Mouse (Mus musculus): ENCODE data around the gene Otop3. TPM values are rescaled to one million over a fixed set of nuclear protein-coding genes. Genes with fewer than 3 reads are reported as not detected.

The Otop3 gene
- polyA plus RNA-seq, 1 experiment from 2014 or later: 0.18 TPM

DNA sequence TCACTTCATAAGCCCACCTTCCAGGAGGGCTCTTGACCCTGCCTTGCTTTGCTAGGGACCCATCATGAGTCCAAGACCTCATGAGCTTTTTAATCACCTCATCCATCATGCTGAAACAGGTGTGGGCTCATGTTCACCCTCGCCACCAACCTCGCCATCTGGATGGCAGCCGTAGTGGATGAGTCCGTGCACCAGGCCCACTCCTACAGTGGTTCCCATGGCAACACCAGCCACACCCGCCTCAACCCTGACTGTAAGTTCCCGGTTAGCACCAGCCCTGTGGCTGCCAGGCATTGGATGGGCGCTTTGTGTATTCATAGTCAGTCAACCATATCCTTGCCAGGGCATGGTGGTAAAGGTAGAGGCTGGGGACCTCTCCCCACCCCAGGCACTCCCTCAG, 7.8 kb upstream of the Otop3 start:
- Histone ChIP-seq H3K9me3 (ENCODE audit: control insufficient read depth, low read length) (no peaks in the 10 kb centered on the region), H3K27me3 (ENCODE audit: control insufficient read depth, insufficient read depth, low read length) (peaks cover 28% of the 10 kb centered on the region), H3K4me1 (ENCODE audit: control insufficient read depth, insufficient read depth, low read length) (no peaks in the 10 kb centered on the region), H3K4me2 (no peak overlapping the region), H3K9ac (ENCODE audit: low read length) (no peak overlapping the region), H3K36me3 (ENCODE audit: control insufficient read depth, insufficient read depth, low read length) (no peaks in the 10 kb centered on the region), H3K27ac (ENCODE audit: low read depth, low read length) (no peak overlapping the region), H3K4me3 (ENCODE audit: low read depth, low read length) (no peak overlapping the region)
- WGBS: 82% methylated on average over 7 of the region's 7 CpGs
- DNase-seq (ENCODE audit: low spot score, missing footprints): no peak
- no peak for ATAC-seq (ENCODE audit: low FRiP score)

DNA sequence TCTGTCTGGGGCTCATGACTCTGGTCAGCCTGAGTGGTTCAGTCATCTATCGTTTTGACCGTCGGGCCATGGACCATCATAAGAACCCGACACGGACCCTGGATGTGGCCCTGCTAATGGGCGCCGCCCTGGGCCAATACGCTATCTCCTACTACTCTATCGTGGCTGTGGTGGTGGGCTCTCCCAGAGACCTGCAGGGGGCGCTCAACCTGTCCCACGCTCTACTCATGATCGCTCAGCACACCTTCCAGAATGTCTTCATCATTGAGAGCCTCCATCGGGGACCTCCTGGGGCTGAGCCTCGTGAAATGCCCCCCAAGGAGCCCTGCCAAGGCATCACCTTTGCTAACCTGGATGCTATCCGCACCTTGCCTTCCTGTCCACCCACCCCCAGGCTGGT, 5.2 kb upstream of the Otop3 start:
- Histone ChIP-seq H3K9ac (ENCODE audit: low read length) (no peak overlapping the region), H3K4me3 (ENCODE audit: low read depth, low read length) (no peak overlapping the region), H3K27ac (ENCODE audit: low read depth, low read length) (no peak overlapping the region), H3K27me3 (ENCODE audit: control insufficient read depth, insufficient read depth, low read length) (peaks cover 9% of the 10 kb centered on the region), H3K9me3 (ENCODE audit: control insufficient read depth, low read length) (no peaks in the 10 kb centered on the region), H3K4me2 (no peak overlapping the region), H3K36me3 (ENCODE audit: control insufficient read depth, insufficient read depth, low read length) (no peaks in the 10 kb centered on the region), H3K4me1 (ENCODE audit: control insufficient read depth, insufficient read depth, low read length) (no peaks in the 10 kb centered on the region; the same call in 1 of the 2 replicates)
- 69% methylated on average over 15 of the region's 15 CpGs for WGBS
- DNase-seq (ENCODE audit: low spot score, missing footprints) (no peak), ATAC-seq (ENCODE audit: low FRiP score) (no peak)

DNA sequence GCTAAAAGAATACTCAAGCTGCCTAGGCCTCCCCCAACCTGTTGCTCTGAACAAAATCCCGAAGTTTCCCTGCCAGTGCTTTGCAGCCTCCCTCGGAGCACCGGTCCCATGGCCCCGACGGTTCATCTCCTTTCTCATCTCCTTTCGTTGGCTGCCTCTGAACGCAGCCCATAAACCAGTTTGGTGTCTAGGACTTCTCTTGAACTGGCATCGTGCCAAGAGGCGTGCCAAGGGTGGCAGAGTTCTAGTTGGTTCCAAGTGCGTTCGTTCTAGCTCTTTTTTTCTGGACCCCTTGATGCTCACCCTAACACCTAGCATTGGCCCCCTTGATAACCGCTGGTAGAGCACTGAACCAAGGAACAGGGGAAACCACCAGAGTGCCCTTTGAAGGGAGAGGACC, 692 bp downstream of the Otop3 start:
- H3K27me3 ChIP-seq (ENCODE audit: control insufficient read depth, insufficient read depth, low read length): peaks cover 21% of the 10 kb centered on the region
- no peak overlapping the region for H3K4me3 ChIP-seq (ENCODE audit: low read depth, low read length)
- H3K4me2 ChIP-seq: no peak overlapping the region
- H3K9me3 ChIP-seq (ENCODE audit: control insufficient read depth, low read length): no peaks in the 10 kb centered on the region
- ATAC-seq (ENCODE audit: low FRiP score) (no peak), DNase-seq (ENCODE audit: low spot score, missing footprints) (no peak)
- H3K9ac ChIP-seq (ENCODE audit: low read length): no peak overlapping the region
- 57% methylated on average over 12 of the region's 12 CpGs for whole genome bisulfite sequencing
- H3K4me1 ChIP-seq (ENCODE audit: control insufficient read depth, insufficient read depth, low read length): peaks cover 5% of the 10 kb centered on the region
- no peak overlapping the region for H3K27ac ChIP-seq (ENCODE audit: low read depth, low read length)
- H3K36me3 ChIP-seq (ENCODE audit: control insufficient read depth, insufficient read depth, low read length): no peaks in the 10 kb centered on the region

DNA sequence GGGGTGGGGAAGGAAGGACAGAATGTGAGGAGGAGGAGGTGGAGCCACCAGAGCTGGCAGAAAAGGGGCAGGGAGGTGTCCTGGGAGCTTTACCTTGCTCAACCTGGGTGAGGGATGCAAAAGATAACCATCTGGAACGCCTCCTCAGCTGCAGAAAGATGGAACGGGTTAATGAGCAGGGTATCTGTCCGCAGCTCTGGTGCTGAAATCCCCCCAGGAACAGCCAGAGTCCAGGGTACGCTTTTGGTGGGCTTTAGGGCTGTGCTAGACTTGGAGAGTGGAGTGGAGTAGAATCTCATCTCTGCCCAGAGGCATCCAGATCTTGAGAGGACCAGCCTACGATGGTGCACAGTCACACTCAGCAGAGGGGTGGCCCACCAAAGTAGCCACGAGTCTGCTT, 1.6 kb downstream of the Otop3 start:
- no peaks in the 10 kb centered on the region for H3K36me3 ChIP-seq (ENCODE audit: control insufficient read depth, insufficient read depth, low read length)
- DNase-seq (ENCODE audit: low spot score, missing footprints): no peak
- H3K9ac ChIP-seq (ENCODE audit: low read length): no peak overlapping the region
- no peak overlapping the region for H3K4me2 ChIP-seq
- no peak for ATAC-seq (ENCODE audit: low FRiP score)
- no peaks in the 10 kb centered on the region for H3K9me3 ChIP-seq (ENCODE audit: control insufficient read depth, low read length)
- H3K27me3 ChIP-seq (ENCODE audit: control insufficient read depth, insufficient read depth, low read length): peaks cover 21% of the 10 kb centered on the region
- H3K4me3 ChIP-seq (ENCODE audit: low read depth, low read length): no peak overlapping the region
- no peak overlapping the region for H3K27ac ChIP-seq (ENCODE audit: low read depth, low read length)
- WGBS: 15% methylated on average over 6 of the region's 6 CpGs
- peaks cover 5% of the 10 kb centered on the region for H3K4me1 ChIP-seq (ENCODE audit: control insufficient read depth, insufficient read depth, low read length)

DNA sequence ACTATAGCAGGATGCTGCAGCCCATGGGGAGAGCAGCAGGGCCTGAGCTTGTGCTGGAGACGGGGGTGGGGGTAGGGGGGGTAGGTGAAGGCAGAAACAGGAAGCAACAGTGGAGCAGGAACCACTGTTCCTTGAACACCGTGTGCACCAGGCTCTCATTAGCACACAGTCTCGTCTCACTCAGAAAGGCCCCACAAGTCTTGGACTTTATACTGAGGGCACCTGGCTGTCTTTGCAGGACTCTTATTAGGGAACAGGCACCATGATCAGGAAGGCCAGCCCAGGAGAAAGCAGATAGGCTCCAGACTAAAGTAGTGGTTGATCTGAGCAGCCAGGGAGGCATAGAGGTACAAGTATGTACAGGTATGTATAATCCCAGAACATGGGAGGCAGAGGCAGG, 2.8 kb downstream of the Otop3 start:
- 66% methylated on average over 3 of the region's 3 CpGs for WGBS
- Histone ChIP-seq H3K36me3 (ENCODE audit: control insufficient read depth, insufficient read depth, low read length) (no peaks in the 10 kb centered on the region), H3K4me1 (ENCODE audit: control insufficient read depth, insufficient read depth, low read length) (peaks cover 5% of the 10 kb centered on the region), H3K4me2 (no peak overlapping the region), H3K9me3 (ENCODE audit: control insufficient read depth, low read length) (no peaks in the 10 kb centered on the region), H3K4me3 (ENCODE audit: low read depth, low read length) (no peak overlapping the region), H3K27me3 (ENCODE audit: control insufficient read depth, insufficient read depth, low read length) (peaks cover 21% of the 10 kb centered on the region), H3K9ac (ENCODE audit: low read length) (no peak overlapping the region), H3K27ac (ENCODE audit: low read depth, low read length) (no peak overlapping the region)
- no peak for DNase-seq (ENCODE audit: low spot score, missing footprints)
- ATAC-seq (ENCODE audit: low FRiP score): no peak

DNA sequence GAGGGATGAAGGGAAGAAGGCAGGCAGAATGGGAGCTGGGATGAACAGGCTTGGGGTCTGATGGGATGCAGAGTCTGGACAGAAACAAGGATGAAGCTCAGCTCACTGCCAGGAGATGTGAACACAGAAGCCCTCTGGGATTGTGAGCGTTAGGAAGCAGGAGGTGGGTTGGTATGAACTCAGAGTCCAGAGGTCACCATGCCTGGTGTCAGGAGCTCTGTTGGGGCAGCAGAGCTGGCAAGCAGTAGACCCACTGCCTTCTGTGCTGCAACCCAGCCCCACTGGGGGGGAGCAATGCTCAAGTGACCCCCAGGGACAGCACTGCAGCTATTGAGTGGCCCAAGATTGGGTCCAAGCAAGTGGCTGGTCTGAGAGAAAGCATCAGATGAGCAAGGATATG, 3.3 kb downstream of the Otop3 start:
- H3K27me3 ChIP-seq (ENCODE audit: control insufficient read depth, insufficient read depth, low read length): peaks cover 19% of the 10 kb centered on the region
- no peaks in the 10 kb centered on the region for H3K9me3 ChIP-seq (ENCODE audit: control insufficient read depth, low read length)
- no peaks in the 10 kb centered on the region for H3K36me3 ChIP-seq (ENCODE audit: control insufficient read depth, insufficient read depth, low read length)
- no peak overlapping the region for H3K9ac ChIP-seq (ENCODE audit: low read length)
- 62% methylated on average over 1 of the region's 1 CpGs for WGBS
- DNase-seq (ENCODE audit: low spot score, missing footprints): no peak
- H3K4me2 ChIP-seq: no peak overlapping the region
- no peak for ATAC-seq (ENCODE audit: low FRiP score)
- H3K27ac ChIP-seq (ENCODE audit: low read depth, low read length): no peak overlapping the region
- no peak overlapping the region for H3K4me3 ChIP-seq (ENCODE audit: low read depth, low read length)
- peaks cover 5% of the 10 kb centered on the region for H3K4me1 ChIP-seq (ENCODE audit: control insufficient read depth, insufficient read depth, low read length)

DNA sequence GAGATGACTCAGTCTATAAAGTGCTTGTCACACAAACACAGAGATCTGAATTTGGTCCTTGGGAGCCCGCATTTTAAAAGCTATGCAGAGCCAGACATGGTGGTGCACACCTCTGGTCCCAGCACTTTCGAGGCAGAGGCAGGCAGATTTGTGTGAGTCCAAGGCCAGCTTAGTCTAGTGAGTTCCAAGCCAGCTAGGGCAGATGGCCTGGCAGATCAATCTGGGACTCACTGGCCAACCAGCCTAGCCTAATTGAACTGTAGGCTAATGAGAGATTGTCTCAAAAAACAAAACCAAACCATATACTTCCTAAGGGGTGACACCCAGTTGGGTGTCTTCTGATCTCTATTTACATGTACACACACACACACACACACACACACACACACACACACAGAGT, 6.7 kb downstream of the Otop3 start:
- Histone ChIP-seq H3K36me3 (ENCODE audit: control insufficient read depth, insufficient read depth, low read length) (no peaks in the 10 kb centered on the region), H3K9ac (ENCODE audit: low read length) (no peak overlapping the region), H3K4me3 (ENCODE audit: low read depth, low read length) (no peak overlapping the region), H3K9me3 (ENCODE audit: control insufficient read depth, low read length) (no peaks in the 10 kb centered on the region), H3K27me3 (ENCODE audit: control insufficient read depth, insufficient read depth, low read length) (peaks cover 3% of the 10 kb centered on the region; the same call in 1 of the 2 replicates), H3K4me1 (ENCODE audit: control insufficient read depth, insufficient read depth, low read length) (no peaks in the 10 kb centered on the region), H3K27ac (ENCODE audit: low read depth, low read length) (no peak overlapping the region), H3K4me2 (no peak overlapping the region)
- whole genome bisulfite sequencing: 79% methylated on average over 2 of the region's 2 CpGs
- DNase-seq (ENCODE audit: low spot score, missing footprints) (no peak), ATAC-seq (ENCODE audit: low FRiP score) (no peak)

DNA sequence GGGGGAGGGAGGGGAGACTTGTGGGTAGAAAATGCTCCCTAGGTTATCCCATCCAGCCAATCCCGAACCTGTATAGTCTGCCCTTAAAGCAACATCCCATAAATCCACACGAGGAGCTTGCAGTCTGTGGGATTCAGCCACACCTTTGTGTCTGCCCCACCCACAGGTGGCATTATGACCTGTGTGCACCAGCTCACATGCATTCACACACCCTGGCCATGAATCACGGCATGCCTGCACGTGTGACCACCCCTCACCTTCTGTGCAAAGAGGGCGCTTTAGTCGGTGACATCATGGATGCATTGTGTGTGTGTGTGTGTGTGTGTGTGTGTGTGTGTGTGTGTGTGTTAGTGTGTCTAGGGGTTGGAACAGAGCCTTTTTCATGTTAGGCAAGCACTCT, 7.3 kb downstream of the Otop3 start:
- Histone ChIP-seq H3K9me3 (ENCODE audit: control insufficient read depth, low read length) (no peaks in the 10 kb centered on the region), H3K36me3 (ENCODE audit: control insufficient read depth, insufficient read depth, low read length) (no peaks in the 10 kb centered on the region), H3K4me2 (no peak overlapping the region), H3K27ac (ENCODE audit: low read depth, low read length) (no peak overlapping the region), H3K27me3 (ENCODE audit: control insufficient read depth, insufficient read depth, low read length) (peaks cover 3% of the 10 kb centered on the region; the same call in 1 of the 2 replicates), H3K4me3 (ENCODE audit: low read depth, low read length) (no peak overlapping the region), H3K9ac (ENCODE audit: low read length) (no peak overlapping the region), H3K4me1 (ENCODE audit: control insufficient read depth, insufficient read depth, low read length) (no peaks in the 10 kb centered on the region)
- no peak for ATAC-seq (ENCODE audit: low FRiP score)
- DNase-seq (ENCODE audit: low spot score, missing footprints): no peak
- WGBS: 80% methylated on average over 6 of the region's 6 CpGs

DNA sequence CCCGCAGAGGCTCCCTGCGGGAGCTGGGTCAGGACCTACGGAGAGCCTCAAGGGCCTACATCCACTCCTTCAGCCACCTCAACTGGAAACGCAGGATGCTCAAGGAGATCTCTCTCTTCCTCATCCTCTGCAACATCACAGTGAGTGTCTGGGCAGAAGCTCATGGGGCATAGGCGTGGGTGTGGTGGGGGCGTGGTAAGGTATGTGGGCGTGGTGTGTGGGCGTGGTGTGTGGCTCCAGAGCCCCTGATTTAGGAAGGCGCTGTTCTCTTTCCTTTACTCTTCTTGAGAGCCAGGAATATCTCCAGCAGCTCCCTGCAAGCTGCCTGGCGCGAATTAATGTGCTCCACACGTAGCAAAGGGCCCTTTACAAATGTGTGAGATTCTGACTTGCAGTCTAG, 10.4 kb downstream of the Otop3 start:
- H3K4me1 ChIP-seq (ENCODE audit: control insufficient read depth, insufficient read depth, low read length): no peaks in the 10 kb centered on the region
- H3K27ac ChIP-seq (ENCODE audit: low read depth, low read length): no peak overlapping the region
- WGBS: 11% methylated on average over 12 of the region's 12 CpGs
- no peaks in the 10 kb centered on the region for H3K36me3 ChIP-seq (ENCODE audit: control insufficient read depth, insufficient read depth, low read length)
- no peak overlapping the region for H3K4me2 ChIP-seq
- H3K4me3 ChIP-seq (ENCODE audit: low read depth, low read length): no peak overlapping the region
- peaks cover 3% of the 10 kb centered on the region; the same call in 1 of the 2 replicates for H3K27me3 ChIP-seq (ENCODE audit: control insufficient read depth, insufficient read depth, low read length)
- no peaks in the 10 kb centered on the region for H3K9me3 ChIP-seq (ENCODE audit: control insufficient read depth, low read length)
- no peak overlapping the region for H3K9ac ChIP-seq (ENCODE audit: low read length)
- no peak for DNase-seq (ENCODE audit: low spot score, missing footprints)
- ATAC-seq (ENCODE audit: low FRiP score): no peak

DNA sequence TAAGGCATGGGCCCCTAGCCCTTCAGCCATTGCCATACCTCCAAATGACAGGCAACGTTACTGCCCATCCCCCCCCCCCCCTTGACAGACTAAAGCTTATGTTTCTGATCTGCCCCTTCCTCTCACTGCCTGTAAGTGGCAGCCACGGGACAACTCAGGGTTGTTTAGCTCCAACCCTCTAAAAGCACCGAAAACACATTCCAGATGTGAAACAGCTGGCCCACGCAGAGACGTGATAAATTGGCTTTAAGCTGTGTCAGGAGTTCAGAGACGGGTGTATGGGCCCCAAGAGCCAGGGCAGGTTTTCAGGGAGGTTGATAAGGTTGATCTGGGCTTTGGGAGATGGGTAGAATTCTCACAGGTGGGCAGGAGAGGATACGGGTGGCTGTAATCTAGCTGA, 11.0 kb downstream of the Otop3 start:
- DNase-seq (ENCODE audit: low spot score, missing footprints) (no peak), ATAC-seq (ENCODE audit: low FRiP score) (no peak)
- no peaks in the 10 kb centered on the region for H3K36me3 ChIP-seq (ENCODE audit: control insufficient read depth, insufficient read depth, low read length)
- H3K9me3 ChIP-seq (ENCODE audit: control insufficient read depth, low read length): no peaks in the 10 kb centered on the region
- no peak overlapping the region for H3K9ac ChIP-seq (ENCODE audit: low read length)
- H3K4me1 ChIP-seq (ENCODE audit: control insufficient read depth, insufficient read depth, low read length): no peaks in the 10 kb centered on the region
- no peak overlapping the region for H3K4me3 ChIP-seq (ENCODE audit: low read depth, low read length)
- H3K4me2 ChIP-seq: no peak overlapping the region
- H3K27ac ChIP-seq (ENCODE audit: low read depth, low read length): no peak overlapping the region
- WGBS: 45% methylated on average over 7 of the region's 7 CpGs
- H3K27me3 ChIP-seq (ENCODE audit: control insufficient read depth, insufficient read depth, low read length): peaks cover 3% of the 10 kb centered on the region; the same call in 1 of the 2 replicates
